Mouse (Mus musculus): ENCODE measurements at regions not wholly inside any gene's neighbourhood (a gene's known extent, or its start where the extent isn't known, plus 50 kb on each side); places are given as distances from the start of the nearest gene placed in this dataset.

- no peak for TF ChIP-seq ZMIZ1 (IDR thresholded peaks at IDR 0.05; ENCODE audit: low read depth, low read length)
- no peak for TF ChIP-seq JUND (IDR thresholded peaks at IDR 0.05; ENCODE audit: low read depth, low read length)
- no peak for TF ChIP-seq SMC3 (IDR thresholded peaks at IDR 0.05; ENCODE audit: low read depth, low read length)
- TF ChIP-seq E2F4 (IDR thresholded peaks at IDR 0.05; ENCODE audit: borderline replicate concordance, low read depth, low read length): no peak
- TF ChIP-seq POLR2A (IDR thresholded peaks at IDR 0.05; ENCODE audit: control insufficient read depth in 1 of 2, insufficient read depth in 1 of 2, low read depth in 1 of 2, low read length in 2 of 2, poor library complexity in 1 of 2): no peak
- TF ChIP-seq CHD2 (IDR thresholded peaks at IDR 0.05; ENCODE audit: low read length): no peak
- no peak for TF ChIP-seq KAT2A (conservative IDR thresholded peaks at IDR 0.05; ENCODE audit: low read depth, low read length)
- no peak for TF ChIP-seq CTCF (IDR thresholded peaks at IDR 0.05 in 2 of 3, conservative IDR thresholded peaks at IDR 0.05 in 1 of 3; ENCODE audit: control insufficient read depth in 1 of 3, insufficient read depth in 1 of 3, low read depth in 2 of 3, low read length in 3 of 3, poor library complexity in 1 of 3, severe bottlenecking in 1 of 3)
- no peak for TF ChIP-seq ETS1 (IDR thresholded peaks at IDR 0.05; ENCODE audit: low read depth, low read length)
- TF ChIP-seq MYB (IDR thresholded peaks at IDR 0.05; ENCODE audit: low read depth, low read length): no peak
- no peak for TF ChIP-seq BHLHE40 (IDR thresholded peaks at IDR 0.05; ENCODE audit: borderline replicate concordance, low read depth, low read length)
- no peak for TF ChIP-seq USF1 (IDR thresholded peaks at IDR 0.05; ENCODE audit: low read depth, low read length)
- no peak for TF ChIP-seq GABPA (IDR thresholded peaks at IDR 0.05; ENCODE audit: low read depth, low read length)
- no peaks in the 10 kb centered on the region for H3K4me1 ChIP-seq (ENCODE audit: control insufficient read depth in 1 of 2, insufficient read depth in 2 of 2, low read length in 2 of 2)
- H3K79me2 ChIP-seq (ENCODE audit: control insufficient read depth, insufficient read depth, low read length, poor library complexity): no peaks in the 10 kb centered on the region
- no peaks in the 10 kb centered on the region for H3K36me3 ChIP-seq (ENCODE audit: control insufficient read depth in 1 of 2, insufficient read depth in 2 of 2, low read length in 2 of 2)
- no peak overlapping the region for H3K4me3 ChIP-seq (ENCODE audit: control insufficient read depth in 1 of 2, insufficient read depth in 1 of 2, low read depth in 2 of 2, low read length in 2 of 2)
- H3K9ac ChIP-seq (ENCODE audit: control insufficient read depth, low read depth, low read length, poor library complexity, severe bottlenecking): no peak overlapping the region
- no peaks in the 10 kb centered on the region for H3K9me3 ChIP-seq (replicated peaks; ENCODE audit: insufficient read depth, low read length)
- no peak for DNase-seq (ENCODE audit: low read depth, low spot score)
- H3K27ac ChIP-seq (ENCODE audit: control insufficient read depth, low read depth, low read length): no peak overlapping the region
- no peaks in the 10 kb centered on the region for H3K27me3 ChIP-seq (ENCODE audit: control insufficient read depth in 1 of 2, insufficient read depth in 2 of 2, low read length in 2 of 2)
Measured at GRCm38 (mm10) chr19:19977609-19978259, 413.0 kb downstream of the Anxa1 start.

GRCm38 (mm10) chr19:19976776-19977175 is 414.0 kb downstream of the Anxa1 start:
- Histone ChIP-seq H3K27me3 (ENCODE audit: control insufficient read depth in 1 of 2, insufficient read depth in 2 of 2, low read length in 2 of 2) (no peaks in the 10 kb centered on the region), H3K27ac (ENCODE audit: control insufficient read depth, low read depth, low read length) (no peak overlapping the region), H3K4me3 (ENCODE audit: control insufficient read depth in 1 of 2, insufficient read depth in 1 of 2, low read depth in 2 of 2, low read length in 2 of 2) (no peak overlapping the region), H3K36me3 (ENCODE audit: control insufficient read depth in 1 of 2, insufficient read depth in 2 of 2, low read length in 2 of 2) (no peaks in the 10 kb centered on the region), H3K4me1 (ENCODE audit: control insufficient read depth in 1 of 2, insufficient read depth in 2 of 2, low read length in 2 of 2) (no peaks in the 10 kb centered on the region), H3K9me3 (replicated peaks; ENCODE audit: insufficient read depth, low read length) (no peaks in the 10 kb centered on the region), H3K9ac (ENCODE audit: control insufficient read depth, low read depth, low read length, poor library complexity, severe bottlenecking) (no peak overlapping the region), H3K79me2 (ENCODE audit: control insufficient read depth, insufficient read depth, low read length, poor library complexity) (no peaks in the 10 kb centered on the region)
- TF ChIP-seq MAFK (IDR thresholded peaks at IDR 0.05; ENCODE audit: borderline replicate concordance, low read depth, low read length) (no peak), POLR2AphosphoS2 (IDR thresholded peaks at IDR 0.05; ENCODE audit: low read length) (no peak), UBTF (IDR thresholded peaks at IDR 0.05; ENCODE audit: borderline replicate concordance, insufficient read depth, low read depth, low read length) (no peak), POLR2A (IDR thresholded peaks at IDR 0.05; ENCODE audit: control insufficient read depth in 1 of 2, insufficient read depth in 1 of 2, low read depth in 1 of 2, low read length in 2 of 2, poor library complexity in 1 of 2) (no peak), ZC3H11A (IDR thresholded peaks at IDR 0.05; ENCODE audit: low read depth, low read length) (no peak), GABPA (IDR thresholded peaks at IDR 0.05; ENCODE audit: low read depth, low read length) (no peak), USF1 (IDR thresholded peaks at IDR 0.05; ENCODE audit: low read depth, low read length) (no peak), CHD2 (IDR thresholded peaks at IDR 0.05; ENCODE audit: low read length) (no peak), E2F4 (IDR thresholded peaks at IDR 0.05; ENCODE audit: borderline replicate concordance, low read depth, low read length) (no peak), MAZ (IDR thresholded peaks at IDR 0.05; ENCODE audit: low read depth, low read length) (no peak), TBP (IDR thresholded peaks at IDR 0.05; ENCODE audit: low read depth, low read length) (no peak), JUND (IDR thresholded peaks at IDR 0.05; ENCODE audit: low read depth, low read length) (no peak), TAL1 (IDR thresholded peaks at IDR 0.05; ENCODE audit: low read length) (no peak)
- DNase-seq (ENCODE audit: low read depth, low spot score): no peak
